Mouse (Mus musculus) erythroid progenitor cell, adult 5-6 weeks (primary cell): ENCODE measurements around the gene Hvcn1. TPM values are rescaled to one million over a fixed set of nuclear protein-coding genes. Genes with fewer than 3 reads are reported as not detected.

Experiments
- ATAC-seq: replicated peaks from 2 replicates; pipeline ENCODE4 v1.8.0; 2016; ENCODE audit warnings: moderate number of reproducible peaks, mild to moderate bottlenecking, moderate TSS enrichment, inconsistent platforms; ENCODE audit not compliant: poor library complexity, low FRiP score, severe bottlenecking
- total RNA-seq, 2 experiments: library from RNA; stranded (forward) in 1 of 2; stranded (reverse) in 1 of 2; fragments of 150-400 nt in 1 of 2; fragments of 186-747, 209-891 nt in 1 of 2; gene quantifications; 2 replicates each; pipeline versions ENCODE4 v1.2.3 to v1.2.4; 2015 to 2017; ENCODE audit warnings: low replicate concordance in 2 of 2

The Hvcn1 gene
- total RNA-seq, 2 experiments from 2014 or later: 17.3 to 29.8 TPM

GRCm38 (mm10) chr5:122262104-122262503 lies 55.5 kb downstream of the Hvcn1 start:
- ATAC-seq: no peak

GRCm38 (mm10) chr5:122263933-122264905 lies 57.6 kb downstream of the Hvcn1 start, which contains the start of gene Tctn1:
Gene Tctn1 (minus strand): TSS chr5:122264460.
- peak; percentile 94 for ATAC-seq

- peak; percentile 23; the same call in 1 of the 2 replicates for ATAC-seq
Measured at GRCm38 (mm10) chr5:122265187-122265586, 58.6 kb downstream of the Hvcn1 start.

- no peak for ATAC-seq
Measured at GRCm38 (mm10) chr5:122265942-122266341, 59.3 kb downstream of the Hvcn1 start.

- no peak for ATAC-seq
Measured at GRCm38 (mm10) chr5:122267136-122267535, 60.5 kb downstream of the Hvcn1 start.

GRCm38 (mm10) chr5:122267899-122268298 lies 61.3 kb downstream of the Hvcn1 start:
- no peak for ATAC-seq

GRCm38 (mm10) chr5:122268858-122269604 lies 62.4 kb downstream of the Hvcn1 start:
- ATAC-seq: no peak

- no peak for ATAC-seq
Measured at GRCm38 (mm10) chr5:122272821-122273220, 66.2 kb downstream of the Hvcn1 start.

- no peak for ATAC-seq
Measured at GRCm38 (mm10) chr5:122274785-122275184, 68.2 kb downstream of the Hvcn1 start.

GRCm38 (mm10) chr5:122278946-122279345 lies 72.3 kb downstream of the Hvcn1 start:
- ATAC-seq: no peak

GRCm38 (mm10) chr5:122279799-122280421 lies 73.3 kb downstream of the Hvcn1 start:
- ATAC-seq: no peak

GRCm38 (mm10) chr5:122280422-122280826 lies 73.8 kb downstream of the Hvcn1 start:
- no peak for ATAC-seq

GRCm38 (mm10) chr5:122280827-122281462 lies 74.3 kb downstream of the Hvcn1 start:
- no peak for ATAC-seq

GRCm38 (mm10) chr5:122283828-122284182 lies 77.2 kb downstream of the Hvcn1 start:
- no peak for ATAC-seq

GRCm38 (mm10) chr5:122284183-122285028 lies 77.8 kb downstream of the Hvcn1 start, which contains the start of gene Pptc7:
Gene Pptc7 (plus strand): TSS chr5:122284365.
- peak; percentile 90 for ATAC-seq

- peak; percentile 72 for ATAC-seq
Measured at GRCm38 (mm10) chr5:122285029-122285766, 78.6 kb downstream of the Hvcn1 start.

GRCm38 (mm10) chr5:122285767-122286150 lies 79.2 kb downstream of the Hvcn1 start:
- ATAC-seq: no peak

GRCm38 (mm10) chr5:122286191-122286590 lies 79.6 kb downstream of the Hvcn1 start:
- no peak for ATAC-seq
